Mouse (Mus musculus) C2C12 (cell line): ENCODE data around the gene Olfr1413.

ENCODE experiments used
- CEBPB ChIP-seq: IDR thresholded peaks from one replicate; pipeline ENCODE4 v1.6.1; 2011; ENCODE audit warnings: low read depth, mild to moderate bottlenecking, control low read depth, moderate library complexity
- CTCF ChIP-seq: IDR thresholded peaks from one replicate; pipeline ENCODE4 v1.5.1; 2011; ENCODE audit not compliant: control insufficient read depth, insufficient read depth, insufficient read length
- FOSL1 ChIP-seq: IDR thresholded peaks from one replicate; pipeline ENCODE4 v1.8.0; 2011; ENCODE audit warnings: mild to moderate bottlenecking, low read length; ENCODE audit not compliant: poor library complexity, insufficient read depth, severe bottlenecking
- MAX ChIP-seq: IDR thresholded peaks from one replicate; pipeline ENCODE4 v1.6.1; 2011; ENCODE audit warnings: mild to moderate bottlenecking, control low read depth
- MYOD1 ChIP-seq: IDR thresholded peaks from one replicate; pipeline ENCODE4 v1.6.1; 2011; ENCODE audit warnings: low read depth; ENCODE audit not compliant: control insufficient read depth, insufficient read length
- MYOG ChIP-seq: IDR thresholded peaks from one replicate; pipeline ENCODE4 v1.6.1; 2011; ENCODE audit not compliant: control insufficient read depth, insufficient read length; ENCODE audit errors: extremely low read depth
- USF1 ChIP-seq: IDR thresholded peaks from one replicate; pipeline ENCODE4 v1.6.1; 2011; ENCODE audit warnings: low read depth, mild to moderate bottlenecking, control low read depth, moderate library complexity

GRCm38 (mm10) chr1:92596019-92596418, 24.9 kb downstream of the Olfr1413 start:
- TF ChIP-seq CTCF (no peak), USF1 (no peak), MYOG (no peak), MAX (no peak), CEBPB (no peak), MYOD1 (no peak), FOSL1 (no peak)
